Mouse (Mus musculus) MEL (cell line): ENCODE measurements around the gene Zfp827. TPM values are rescaled to one million over a fixed set of nuclear protein-coding genes. Genes with fewer than 3 reads are reported as not detected.

Experiments used
- DNase-seq: peaks from one replicate; pipeline ENCODE4 v3.0.0; 2011; ENCODE audit warnings: low read depth, low spot score
- H3K27ac ChIP-seq: 2 replicates; pipeline ENCODE4 v1.5.1; 2012; ENCODE audit warnings: low read depth, mild to moderate bottlenecking, control low read depth, low read length, moderate library complexity; ENCODE audit not compliant: control insufficient read depth
- H3K27me3 ChIP-seq, 2 experiments: fragments of 150-350 bp in 1 of 2; sonication (generic) in 1 of 2; 2 replicates each; pipeline ENCODE4 v1.6.1; 2012; ENCODE audit warnings: low read length in 2 of 2, mild to moderate bottlenecking in 2 of 2, improper control_type of control experiment in 1 of 2, moderate library complexity in 1 of 2; ENCODE audit not compliant: insufficient read depth in 2 of 2, control insufficient read depth in 1 of 2
- H3K36me3 ChIP-seq, 2 experiments: 2 replicates each; pipeline ENCODE4 v1.6.1; 2012 to 2014; ENCODE audit warnings: low read length in 2 of 2, improper control_type of control experiment in 1 of 2, inconsistent platforms in 1 of 2, mild to moderate bottlenecking in 1 of 2; ENCODE audit not compliant: insufficient read depth in 2 of 2, control insufficient read depth in 1 of 2
- H3K4me1 ChIP-seq, 2 experiments: fragments of 150-350 bp in 1 of 2; sonication (generic) in 1 of 2; 2 replicates each; pipeline ENCODE4 v1.6.1; 2012; ENCODE audit warnings: low read length in 2 of 2, improper control_type of control experiment in 1 of 2, mild to moderate bottlenecking in 1 of 2; ENCODE audit not compliant: insufficient read depth in 2 of 2, control insufficient read depth in 1 of 2
- H3K4me3 ChIP-seq, 2 experiments: fragments of 150-350 bp in 1 of 2; sonication (generic) in 1 of 2; 2 replicates each; pipeline ENCODE4 v1.5.1; 2012; ENCODE audit warnings: low read depth in 2 of 2, low read length in 2 of 2, mild to moderate bottlenecking in 2 of 2, moderate library complexity in 2 of 2, control low read depth in 1 of 2, improper control_type of control experiment in 1 of 2; ENCODE audit not compliant: control insufficient read depth in 1 of 2, insufficient read depth in 1 of 2
- H3K79me2 ChIP-seq: 2 replicates; pipeline ENCODE4 v1.6.1; 2012; ENCODE audit warnings: mild to moderate bottlenecking, low read length, moderate library complexity; ENCODE audit not compliant: control insufficient read depth, poor library complexity, insufficient read depth
- H3K9ac ChIP-seq: 2 replicates; pipeline ENCODE4 v1.6.1; 2012; ENCODE audit warnings: low read depth, mild to moderate bottlenecking, control low read depth, low read length, moderate library complexity; ENCODE audit not compliant: control insufficient read depth, poor library complexity, severe bottlenecking
- H3K9me3 ChIP-seq: fragments of 150-350 bp; sonication (generic); replicated peaks from 2 replicates; pipeline ENCODE4 v1.6.1; 2012; ENCODE audit warnings: mild to moderate bottlenecking, low read length, improper control_type of control experiment, moderate library complexity; ENCODE audit not compliant: insufficient read depth
- GABPA ChIP-seq: IDR thresholded peaks from 2 replicates; pipeline ENCODE4 v1.6.1; 2012; ENCODE audit warnings: low read depth, mild to moderate bottlenecking, inconsistent platforms, low read length, improper control_type of control experiment, moderate library complexity
- GATA1 ChIP-seq: IDR thresholded peaks from 2 replicates; pipeline ENCODE4 v1.6.1; 2011; ENCODE audit warnings: low read depth, low read length, improper control_type of control experiment
- HCFC1 ChIP-seq: IDR thresholded peaks from 2 replicates; pipeline ENCODE4 v1.6.1; 2012; ENCODE audit warnings: low read depth, mild to moderate bottlenecking, inconsistent platforms, low read length, improper control_type of control experiment, moderate library complexity
- JUND ChIP-seq: IDR thresholded peaks from 2 replicates; pipeline ENCODE4 v1.6.1; 2011; ENCODE audit warnings: low read depth, mild to moderate bottlenecking, improper control_type of control experiment, low read length
- MAFK ChIP-seq: IDR thresholded peaks from 2 replicates; pipeline ENCODE4 v1.6.1; 2011; ENCODE audit warnings: low read depth, mild to moderate bottlenecking, low read length, improper control_type of control experiment, borderline replicate concordance
- MEF2A ChIP-seq: IDR thresholded peaks from 2 replicates; pipeline ENCODE4 v1.6.1; 2014; ENCODE audit warnings: low read depth, mild to moderate bottlenecking, inconsistent platforms, low read length, improper control_type of control experiment; ENCODE audit not compliant: poor library complexity, insufficient replicate concordance, severe bottlenecking; ENCODE audit errors: extremely low read depth
- MYB ChIP-seq: IDR thresholded peaks from 2 replicates; pipeline ENCODE4 v1.6.1; 2011; ENCODE audit warnings: mild to moderate bottlenecking, low read depth, low read length, improper control_type of control experiment
- MYC ChIP-seq: IDR thresholded peaks from 2 replicates; pipeline ENCODE4 v1.6.1; 2011; ENCODE audit warnings: low read depth, mild to moderate bottlenecking, low read length, improper control_type of control experiment, moderate library complexity
- NELFE ChIP-seq: IDR thresholded peaks from 2 replicates; pipeline ENCODE4 v1.6.1; 2011; ENCODE audit warnings: low read depth, low read length, improper control_type of control experiment
- POLR2AphosphoS5 ChIP-seq: IDR thresholded peaks from 2 replicates; pipeline ENCODE4 v1.6.1; 2012; ENCODE audit warnings: low read depth, borderline replicate concordance, mild to moderate bottlenecking, inconsistent platforms, low read length, moderate library complexity, mixed read lengths
- RAD21 ChIP-seq: IDR thresholded peaks from 2 replicates; pipeline ENCODE4 v1.6.1; 2011; ENCODE audit warnings: mild to moderate bottlenecking, low read depth, low read length, improper control_type of control experiment
- RCOR1 ChIP-seq: IDR thresholded peaks from 2 replicates; pipeline ENCODE4 v1.6.1; 2012; ENCODE audit warnings: low read depth, mild to moderate bottlenecking, inconsistent platforms, low read length, improper control_type of control experiment
- SMC3 ChIP-seq: IDR thresholded peaks from 2 replicates; pipeline ENCODE4 v1.6.1; 2011; ENCODE audit warnings: low read depth, low read length, improper control_type of control experiment
- TCF12 ChIP-seq: IDR thresholded peaks from 2 replicates; pipeline ENCODE4 v1.6.1; 2014; ENCODE audit warnings: low read depth, mild to moderate bottlenecking, inconsistent platforms, low read length, improper control_type of control experiment, moderate library complexity
- USF1 ChIP-seq: IDR thresholded peaks from 2 replicates; pipeline ENCODE4 v1.6.1; 2014; ENCODE audit warnings: low read depth, mild to moderate bottlenecking, inconsistent platforms, low read length, improper control_type of control experiment, moderate library complexity
- USF2 ChIP-seq, 2 experiments: IDR thresholded peaks; 2 replicates each; pipeline ENCODE4 v1.6.1; 2011 to 2012; ENCODE audit warnings: improper control_type of control experiment in 2 of 2, low read length in 2 of 2, borderline replicate concordance in 1 of 2, inconsistent platforms in 1 of 2, low read depth in 1 of 2, mild to moderate bottlenecking in 1 of 2; ENCODE audit not compliant: insufficient read depth in 1 of 2
- ZC3H11A ChIP-seq: IDR thresholded peaks from 2 replicates; pipeline ENCODE4 v1.6.1; 2012; ENCODE audit warnings: low read depth, mild to moderate bottlenecking, inconsistent platforms, low read length, improper control_type of control experiment
- ZKSCAN1 ChIP-seq: IDR thresholded peaks from 2 replicates; pipeline ENCODE4 v1.6.1; 2012; ENCODE audit warnings: low read depth, mild to moderate bottlenecking, inconsistent platforms, low read length, improper control_type of control experiment, moderate library complexity
- ZMIZ1 ChIP-seq: IDR thresholded peaks from 2 replicates; pipeline ENCODE4 v1.6.1; 2012; ENCODE audit warnings: low read depth, mild to moderate bottlenecking, inconsistent platforms, low read length, improper control_type of control experiment, moderate library complexity
- ZNF384 ChIP-seq: IDR thresholded peaks from 2 replicates; pipeline ENCODE4 v1.6.1; 2012; ENCODE audit warnings: low read depth, mild to moderate bottlenecking, inconsistent platforms, low read length, improper control_type of control experiment
- polyA plus RNA-seq, 2 experiments: library from polyadenylated mRNA; stranded (reverse) in 1 of 2; unstranded in 1 of 2; fragments of >175 nt in 1 of 2; fragments of >200 nt in 1 of 2; gene quantifications; 2 replicates each; pipeline versions ENCODE4 v1.2.1 to v1.2.4; 2012; ENCODE audit warnings: low replicate concordance in 2 of 2, low read depth in 1 of 2; ENCODE audit not compliant: insufficient read length in 2 of 2, insufficient read depth in 1 of 2, missing spikeins in 1 of 2
- total RNA-seq: library from RNA; depleted of rRNA; stranded (reverse); fragments of 300-350 nt; gene quantifications from 2 replicates; pipeline ENCODE4 v1.2.3, GENCODE M21; 2012

The Zfp827 gene
- total and polyA plus RNA-seq, 3 experiments: not detected

DNA sequence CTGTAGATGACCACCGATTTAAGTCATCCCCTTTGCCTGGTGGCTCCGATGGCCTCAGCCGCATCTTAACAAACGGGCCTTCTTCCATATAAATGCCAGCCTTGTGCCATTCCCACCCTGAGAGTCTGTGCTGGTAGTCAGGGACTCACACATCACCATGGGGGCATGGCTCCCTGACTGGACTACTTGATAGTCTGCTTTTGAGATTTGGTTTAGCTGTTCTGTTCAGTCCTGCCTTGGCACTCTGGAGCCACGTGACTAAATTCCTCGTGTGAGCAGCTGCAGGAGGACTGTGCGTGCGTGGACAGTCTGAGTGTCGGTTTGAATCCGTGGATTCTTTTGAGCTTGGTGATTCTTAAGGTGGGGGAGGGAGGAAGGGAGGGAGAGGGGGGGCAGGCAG lies 53.7 kb downstream of the Zfp827 start:
- Histone ChIP-seq H3K9ac (no peak overlapping the region), H3K9me3 (no peaks in the 10 kb centered on the region), H3K27ac (no peak overlapping the region), H3K79me2 (no peaks in the 10 kb centered on the region), H3K4me1 (no peaks in the 10 kb centered on the region), H3K4me3 (no peak overlapping the region), H3K36me3 (no peaks in the 10 kb centered on the region), H3K27me3 (no peaks in the 10 kb centered on the region)
- TF ChIP-seq ZMIZ1 (no peak), GABPA (no peak), JUND (no peak), ZNF384 (no peak), GATA1 (no peak), TCF12 (no peak), HCFC1 (no peak), ZC3H11A (no peak), USF1 (no peak)
- DNase-seq: no peak

DNA sequence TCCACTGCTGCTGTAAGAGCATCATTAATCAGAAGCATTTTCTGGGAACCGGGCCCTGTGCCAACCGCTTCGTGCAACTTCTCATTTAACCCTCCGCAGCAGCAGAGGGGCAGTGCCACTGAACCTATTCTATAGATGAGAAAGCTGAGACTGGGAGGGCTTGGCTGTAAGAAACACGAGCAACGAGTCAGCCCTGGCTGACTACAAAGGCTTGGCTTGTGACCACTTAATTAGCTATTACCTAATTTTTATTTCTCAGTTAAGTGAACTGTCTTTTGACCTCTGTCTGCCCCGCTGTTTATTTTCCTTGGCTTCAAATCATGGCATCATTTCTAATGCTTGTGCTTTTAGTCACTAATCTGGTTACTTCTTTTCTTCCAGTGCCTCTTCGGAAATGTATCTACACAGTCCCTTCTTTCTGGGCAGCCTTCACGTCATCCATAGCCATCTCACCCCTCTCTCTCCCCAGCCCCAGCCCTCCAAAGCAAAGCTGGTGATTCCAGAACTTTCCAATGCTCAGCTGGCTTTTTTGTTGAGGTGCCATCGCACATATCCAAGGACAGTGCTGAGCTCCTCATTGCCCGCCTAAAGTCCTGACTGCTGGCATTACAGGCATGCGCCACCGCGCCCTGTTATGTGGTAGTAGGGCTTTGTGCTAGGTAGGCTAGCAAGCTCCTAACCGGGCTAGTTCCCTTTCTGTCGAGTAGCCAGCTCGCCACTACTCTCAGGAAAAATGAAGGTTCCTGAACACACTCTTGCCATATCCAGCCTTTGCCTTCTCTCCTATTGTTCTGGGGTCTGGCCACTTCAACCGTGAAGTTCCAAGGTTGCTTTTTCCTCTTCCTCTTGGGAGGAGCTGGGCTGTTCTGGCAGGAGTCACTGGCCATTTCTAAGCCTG lies 55.5 kb downstream of the Zfp827 start:
- Histone ChIP-seq H3K4me1 (no peaks in the 10 kb centered on the region), H3K9me3 (no peaks in the 10 kb centered on the region), H3K27me3 (no peaks in the 10 kb centered on the region), H3K36me3 (no peaks in the 10 kb centered on the region), H3K27ac (no peak overlapping the region), H3K9ac (no peak overlapping the region), H3K79me2 (no peaks in the 10 kb centered on the region), H3K4me3 (no peak overlapping the region)
- DNase-seq: no peak
- TF ChIP-seq ZC3H11A (no peak), SMC3 (no peak), ZKSCAN1 (no peak), ZMIZ1 (no peak), ZNF384 (no peak), HCFC1 (no peak), NELFE (no peak), USF1 (no peak), MYC (no peak), MEF2A (no peak), USF2 (IDR thresholded peaks at IDR 0.05; ENCODE audit: borderline replicate concordance in 1 of 2, insufficient read depth in 1 of 2, low read depth in 1 of 2, low read length in 2 of 2) (no peak), RCOR1 (no peak), MYB (no peak), RAD21 (no peak), MAFK (no peak), POLR2AphosphoS5 (no peak), JUND (no peak), GATA1 (no peak), GABPA (no peak)
